Mouse (Mus musculus) E14TG2a.4 (cell line): ENCODE data around the gene Fam171a1.

Source experiments
- CTCF ChIP-seq: conservative IDR thresholded peaks from 2 replicates; pipeline ENCODE4 v1.5.1; 2014; ENCODE audit warnings: low read length
- NANOG ChIP-seq: IDR thresholded peaks from 2 replicates; pipeline ENCODE4 v1.6.1; 2014; ENCODE audit warnings: borderline replicate concordance, low read length, mixed read lengths
- POU5F1 ChIP-seq: IDR thresholded peaks from 2 replicates; pipeline ENCODE4 v1.6.1; 2014; ENCODE audit warnings: low read length, borderline replicate concordance

- TF ChIP-seq CTCF, result no peak
- TF ChIP-seq POU5F1, result no peak
- TF ChIP-seq NANOG, result no peak
These were observed 137.3 kb downstream of the Fam171a1 start for GRCm38 (mm10) chr2:3251309-3251708.
